Mouse (Mus musculus) CH12.LX (cell line): ENCODE data around the gene Il6ra.
A peak's percentile ranks its signal among the peaks of the same experiment; 100 is the strongest.

Source experiments
- CHD2 ChIP-seq: IDR thresholded peaks from 2 replicates; pipeline ENCODE4 v1.6.1; 2011; ENCODE audit warnings: low read length, improper control_type of control experiment
- CTCF ChIP-seq, 2 experiments: IDR thresholded peaks in 1 of 2; conservative IDR thresholded peaks in 1 of 2; 2 replicates each; pipeline ENCODE4 v1.5.1; 2011 to 2012; ENCODE audit warnings: low read depth in 2 of 2, low read length in 2 of 2, improper control_type of control experiment in 1 of 2, inconsistent platforms in 1 of 2, mild to moderate bottlenecking in 1 of 2, moderate library complexity in 1 of 2
- ELF1 ChIP-seq: IDR thresholded peaks from 2 replicates; pipeline ENCODE4 v1.6.1; 2014; ENCODE audit warnings: low read depth, mild to moderate bottlenecking, inconsistent platforms, low read length, improper control_type of control experiment
- EP300 ChIP-seq: IDR thresholded peaks from 2 replicates; pipeline ENCODE4 v1.6.1; 2011; ENCODE audit warnings: low read length, improper control_type of control experiment
- JUND ChIP-seq: conservative IDR thresholded peaks from 2 replicates; pipeline ENCODE4 v1.6.1; 2011; ENCODE audit warnings: low read depth, low read length, improper control_type of control experiment
- MEF2A ChIP-seq: IDR thresholded peaks from 2 replicates; pipeline ENCODE4 v1.6.1; 2014; ENCODE audit warnings: low read depth, mild to moderate bottlenecking, inconsistent platforms, low read length, improper control_type of control experiment, borderline replicate concordance
- TBP ChIP-seq: conservative IDR thresholded peaks from 2 replicates; pipeline ENCODE4 v1.6.1; 2011; ENCODE audit warnings: low read depth, low read length, improper control_type of control experiment
- UBTF ChIP-seq: IDR thresholded peaks from 2 replicates; pipeline ENCODE4 v1.6.1; 2012; ENCODE audit warnings: low read depth, mild to moderate bottlenecking, inconsistent platforms, low read length, improper control_type of control experiment, moderate library complexity
- ZNF384 ChIP-seq: IDR thresholded peaks from 2 replicates; pipeline ENCODE4 v1.6.1; 2012; ENCODE audit warnings: low read depth, low read length, improper control_type of control experiment, inconsistent platforms

GRCm38 (mm10) chr3:89961436-89961835 is 48.4 kb upstream of the Il6ra start:
- TF ChIP-seq ELF1 = peak; percentile 40; the same call in 1 of the 2 replicates
- TF ChIP-seq ZNF384 = no peak
- peak; percentile 38; the same call in 1 of the 2 replicates for TF ChIP-seq EP300
- TF ChIP-seq JUND = no peak
- 0 out of 2 replicates have a peak, but pooled peaks have one; percentile 18 for TF ChIP-seq MEF2A
- 0 out of 2 replicates have a peak, but pooled peaks have one; percentile 13 for TF ChIP-seq TBP
- TF ChIP-seq CTCF (conservative IDR thresholded peaks at IDR 0.05 in 1 of 2, IDR thresholded peaks at IDR 0.05 in 1 of 2; ENCODE audit: low read depth in 2 of 2, low read length in 2 of 2) = no peak
- TF ChIP-seq UBTF = no peak
- TF ChIP-seq CHD2 = 0 out of 2 replicates have a peak, but pooled peaks have one; percentile 23
